Mouse (Mus musculus) heart, embryonic 11.5 days (tissue): Measurements from ENCODE around the gene Smyd4. TPM values are rescaled to one million over a fixed set of nuclear protein-coding genes. Genes with fewer than 3 reads are reported as not detected.
A peak's percentile ranks its signal among the peaks of the same experiment; 100 is the strongest.

ENCODE experiments used
- ATAC-seq: fragments of 200-750 bp; cut with Nextera tagmentation; replicated peaks from 2 replicates; pipeline ENCODE4 v1.8.0; 2017; ENCODE audit warnings: moderate library complexity; ENCODE audit not compliant: insufficient number of reproducible peaks, low FRiP score, low TSS enrichment
- H3K27ac ChIP-seq: fragments of 300-500 bp; sonication (generic); 2 replicates; pipeline ENCODE4 v1.5.1; 2014; ENCODE audit warnings: mild to moderate bottlenecking, low read depth, low read length
- H3K27me3 ChIP-seq: fragments of 300-500 bp; sonication (generic); 2 replicates; pipeline ENCODE4 v1.6.1; 2014; ENCODE audit warnings: mild to moderate bottlenecking, low read length, mixed read lengths; ENCODE audit not compliant: control insufficient read depth, insufficient read depth
- H3K36me3 ChIP-seq: fragments of 300-500 bp; sonication (generic); 2 replicates; pipeline ENCODE4 v1.6.1; 2014; ENCODE audit warnings: mild to moderate bottlenecking, low read length, moderate library complexity, mixed read lengths; ENCODE audit not compliant: control insufficient read depth, insufficient read depth
- H3K4me1 ChIP-seq: fragments of 300-500 bp; sonication (generic); 2 replicates; pipeline ENCODE4 v1.6.1; 2014; ENCODE audit warnings: low read length; ENCODE audit not compliant: control insufficient read depth, insufficient read depth
- H3K4me2 ChIP-seq: fragments of 300-500 bp; sonication (generic); 2 replicates; pipeline ENCODE4 v1.6.1; 2014; ENCODE audit warnings: mild to moderate bottlenecking, moderate library complexity
- H3K4me3 ChIP-seq: fragments of 300-500 bp; sonication (generic); 2 replicates; pipeline ENCODE4 v1.5.1; 2014; ENCODE audit warnings: low read depth, low read length
- H3K9ac ChIP-seq: fragments of 300-500 bp; sonication (generic); 2 replicates; pipeline ENCODE4 v1.6.1; 2014; ENCODE audit warnings: mild to moderate bottlenecking, low read depth, low read length, moderate library complexity
- H3K9me3 ChIP-seq: fragments of 300-500 bp; sonication (generic); replicated peaks from 2 replicates; pipeline ENCODE4 v1.6.1; 2016; ENCODE audit warnings: low read length; ENCODE audit not compliant: control insufficient read depth
- WGBS: fragments of 180-500 bp; shearing (Covaris S2); extraction: QIAGEN DNeasy Blood & Tissue Kit; methylation state at CpG from one replicate; pipeline ENCODE4 v1.1.7; 2014; ENCODE audit not compliant: insufficient replicate concordance; 5-methylcytosine and 5-hydroxymethylcytosine counted together
- polyA plus RNA-seq: library from polyadenylated mRNA; unstranded; fragments of >200 nt; fragmentation: Nextera tagmentation; extraction: Ambion mirVana; gene quantifications from 2 replicates; pipeline ENCODE4 v1.2.1, GENCODE M21; 2014

Gene Smyd4
- polyA plus RNA-seq, 1 experiment from 2014 or later, result 12.3 TPM

DNA sequence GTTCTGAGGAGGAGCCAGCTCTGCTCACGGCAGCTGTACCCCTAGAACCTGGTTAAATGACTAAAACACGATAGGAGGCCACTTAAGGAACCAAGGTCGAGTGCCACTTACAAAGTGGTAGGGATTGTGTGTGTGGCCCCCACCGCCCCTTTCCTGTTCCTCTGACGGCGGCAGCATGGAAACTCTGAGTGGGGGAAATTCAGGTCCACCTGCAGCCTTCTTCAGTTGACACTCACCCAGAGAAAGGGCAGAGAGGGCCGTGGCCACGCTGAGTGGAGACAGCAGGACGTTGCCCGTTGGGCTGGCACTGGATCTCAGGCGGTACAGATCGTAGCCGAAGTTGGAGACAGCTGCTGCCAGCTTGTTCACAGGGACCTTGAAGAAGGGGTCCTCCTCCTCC lies 67.8 kb downstream of the Smyd4 start:
- Histone ChIP-seq H3K36me3 (no peaks in the 10 kb centered on the region), H3K9ac (no peak overlapping the region), H3K4me3 (no peak overlapping the region), H3K27me3 (no peaks in the 10 kb centered on the region), H3K4me2 (no peak overlapping the region), H3K9me3 (no peaks in the 10 kb centered on the region), H3K27ac (no peak overlapping the region), H3K4me1 (0 out of 2 replicates have a peak, but pooled peaks cover 3% of the 10 kb centered on the region)
- WGBS, result 77% methylated on average over 13 of the region's 13 CpGs
- ATAC-seq, result no peak

DNA sequence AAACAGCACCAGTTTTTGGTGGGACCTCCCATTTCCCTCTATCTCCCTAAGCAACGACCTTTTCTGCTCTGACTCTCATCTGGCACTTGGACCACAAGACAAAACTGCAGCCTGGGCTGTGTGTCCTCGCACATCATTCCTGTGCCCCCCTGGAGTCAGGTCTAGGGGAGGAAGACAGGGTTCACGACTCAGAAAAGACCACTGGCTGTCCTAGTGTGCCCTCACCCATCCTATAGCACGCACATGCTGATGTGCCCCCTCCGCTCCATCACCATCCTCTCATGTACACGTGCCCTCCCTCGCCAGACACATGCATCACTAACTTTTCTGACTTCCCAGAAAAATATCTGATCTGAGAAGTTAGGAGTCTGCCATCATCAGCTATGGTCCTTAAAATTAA lies 71.8 kb downstream of the Smyd4 start:
- H3K9me3 ChIP-seq, result no peaks in the 10 kb centered on the region
- H3K4me3 ChIP-seq, result no peak overlapping the region
- ATAC-seq, result no peak
- no peak overlapping the region for H3K27ac ChIP-seq
- no peaks in the 10 kb centered on the region for H3K36me3 ChIP-seq
- no peaks in the 10 kb centered on the region for H3K27me3 ChIP-seq
- no peak overlapping the region for H3K9ac ChIP-seq
- H3K4me2 ChIP-seq, result no peak overlapping the region
- 78% methylated on average over 7 of the region's 7 CpGs for WGBS
- peaks cover 10% of the 10 kb centered on the region; the same call in 1 of the 2 replicates for H3K4me1 ChIP-seq

DNA sequence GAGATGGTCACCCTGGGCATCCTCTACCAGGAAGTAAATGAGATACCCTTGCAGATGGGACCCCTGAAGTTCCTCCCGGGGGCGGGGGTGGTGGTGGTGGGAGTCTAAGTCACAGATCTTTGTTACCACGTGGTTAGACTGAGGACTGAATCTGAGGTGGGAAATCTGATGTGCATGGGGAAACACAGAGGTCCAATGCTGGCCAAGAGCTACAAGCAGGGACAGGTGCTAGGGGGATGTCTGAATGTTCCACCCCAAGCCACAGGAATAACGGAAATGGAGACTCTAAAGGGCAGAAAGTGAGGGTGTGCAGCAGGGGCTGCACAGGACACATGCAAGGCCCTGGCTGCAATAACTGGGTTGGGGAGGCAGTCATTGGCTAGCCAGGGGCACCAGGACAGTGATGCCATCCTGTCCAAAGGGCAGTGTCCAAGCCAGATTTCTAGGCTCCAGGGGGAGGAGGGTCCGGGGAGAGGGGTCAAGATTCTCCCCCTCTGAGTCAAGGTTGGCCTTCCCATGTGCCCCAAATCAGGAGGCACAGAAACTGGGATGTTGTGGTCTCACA lies 72.7 kb downstream of the Smyd4 start:
- Histone ChIP-seq H3K4me3 (no peak overlapping the region), H3K9ac (peak overlapping the region; percentile 1; the same call in 1 of the 2 replicates), H3K4me1 (peaks cover 9% of the 10 kb centered on the region; the same call in 1 of the 2 replicates), H3K27ac (no peak overlapping the region), H3K36me3 (no peaks in the 10 kb centered on the region), H3K4me2 (peak overlapping the region; percentile 42; the same call in 1 of the 2 replicates), H3K27me3 (no peaks in the 10 kb centered on the region), H3K9me3 (no peaks in the 10 kb centered on the region)
- 67% methylated on average over 5 of the region's 5 CpGs for WGBS
- no peak for ATAC-seq

DNA sequence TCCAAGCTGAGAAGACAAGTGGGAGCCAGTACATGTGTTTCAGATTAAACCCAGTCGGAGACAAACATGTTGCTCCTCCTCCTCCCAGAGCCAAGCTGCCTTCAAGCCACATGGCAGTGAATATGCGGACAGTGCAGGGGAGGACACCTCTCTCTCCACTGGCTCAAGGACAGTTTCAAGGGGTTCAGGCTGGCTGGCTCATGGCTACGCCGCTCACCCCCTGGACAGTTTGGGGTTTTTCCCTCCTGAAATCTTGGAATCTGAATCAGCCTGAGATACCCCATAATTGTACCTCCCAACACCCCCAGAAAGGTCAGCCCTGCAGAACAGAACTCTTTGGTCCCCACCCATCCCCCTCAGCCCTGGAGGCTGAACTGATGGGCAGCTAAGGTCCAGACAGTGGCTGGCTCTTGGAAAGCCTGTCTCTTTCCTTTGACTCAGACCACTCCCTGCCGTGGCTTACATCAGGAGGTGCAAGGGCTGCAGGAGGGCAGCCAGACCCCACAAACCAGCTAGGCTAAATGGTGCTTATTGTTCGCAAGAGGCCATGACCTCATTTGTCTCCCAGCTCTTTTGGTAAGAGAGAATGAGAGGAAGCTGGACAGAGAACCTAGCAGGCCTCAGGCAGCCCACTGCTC lies 73.3 kb downstream of the Smyd4 start:
- Histone ChIP-seq H3K4me1 (peaks cover 7% of the 10 kb centered on the region; the same call in 1 of the 2 replicates), H3K27ac (peak overlapping the region; percentile 41; the same call in 1 of the 2 replicates), H3K27me3 (no peaks in the 10 kb centered on the region), H3K4me2 (peak overlapping the region; percentile 42), H3K9me3 (no peaks in the 10 kb centered on the region), H3K9ac (peak overlapping the region; percentile 1), H3K4me3 (peak overlapping the region; percentile 16), H3K36me3 (no peaks in the 10 kb centered on the region)
- 51% methylated on average over 6 of the region's 6 CpGs for WGBS
- ATAC-seq, result no peak; the same call in 1 of the 2 replicates

DNA sequence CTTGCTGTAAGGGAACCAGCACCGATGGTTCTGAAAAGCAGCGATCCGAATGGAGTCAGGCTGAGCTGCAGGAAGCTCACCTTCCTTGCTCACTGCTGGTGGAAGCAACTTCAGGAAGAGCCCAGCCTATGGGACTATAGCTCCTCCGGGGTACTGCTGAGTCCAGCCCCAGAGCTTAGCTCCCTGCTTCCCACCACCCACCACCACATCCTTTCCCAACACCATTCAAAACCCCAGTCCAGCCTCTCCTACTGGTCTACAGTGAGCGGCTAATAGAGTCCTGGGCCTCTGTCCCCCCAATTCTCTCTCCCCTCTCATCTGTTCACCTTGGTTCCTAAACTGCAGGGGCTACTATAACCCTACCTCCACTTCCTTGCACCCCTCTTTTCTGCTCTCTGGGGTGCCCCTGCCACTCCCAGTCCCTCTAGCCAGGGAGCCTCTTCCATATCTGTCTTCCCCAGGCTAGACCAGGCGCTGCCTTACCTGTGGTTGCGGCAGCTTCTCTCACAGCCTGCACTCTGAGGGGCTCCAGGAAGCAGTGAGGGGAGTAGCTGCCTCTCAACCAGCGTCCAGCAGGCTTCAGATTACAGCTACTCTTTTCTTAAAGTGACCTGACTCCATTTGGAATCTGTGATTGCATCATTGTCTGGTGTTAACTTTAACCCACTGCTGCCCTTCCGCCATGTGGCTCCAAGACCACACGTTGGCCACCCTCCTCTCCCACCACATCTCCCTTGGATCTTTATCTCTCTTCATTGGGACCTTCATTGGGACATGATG lies 74.0 kb downstream of the Smyd4 start, which contains the start of gene Serpinf1:
Gene Serpinf1, minus strand, starts transcription at position 689 of the 780 bp plus-strand sequence.
- Histone ChIP-seq H3K27ac (peak within 1 kb of the TSS; percentile 41; the same call in 1 of the 2 replicates), H3K36me3 (no peaks in the 10 kb centered on the region), H3K9me3 (no peaks in the 10 kb centered on the region), H3K27me3 (no peaks in the 10 kb centered on the region), H3K9ac (peak within 1 kb of the TSS; percentile 1; the same call in 1 of the 2 replicates), H3K4me1 (peaks cover 7% of the 10 kb centered on the region; the same call in 1 of the 2 replicates), H3K4me2 (peak within 1 kb of the TSS; percentile 42), H3K4me3 (peak within 1 kb of the TSS; percentile 16)
- 33% methylated on average over 10 of the region's 10 CpGs for WGBS
- ATAC-seq, result no peak

DNA sequence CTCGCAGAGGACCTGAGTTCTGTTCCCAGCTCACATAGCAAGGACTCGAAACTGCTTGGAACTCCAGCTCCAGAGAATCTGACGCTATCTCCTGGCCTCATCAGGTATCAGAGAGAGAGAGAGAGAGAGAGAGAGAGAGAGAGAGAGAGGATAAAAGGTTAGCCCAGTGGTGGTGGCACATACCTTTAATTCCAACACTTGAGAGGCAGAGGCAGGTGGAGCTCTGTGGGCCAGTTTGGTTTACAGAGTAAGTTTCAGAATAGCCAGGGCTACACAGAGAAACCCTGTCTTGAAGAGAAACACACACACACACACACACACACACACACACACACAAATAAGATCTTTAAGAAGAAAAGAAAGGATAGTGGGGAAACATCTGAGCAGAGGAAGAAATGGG lies 74.9 kb downstream of the Smyd4 start:
- Histone ChIP-seq H3K4me1 (peaks cover 7% of the 10 kb centered on the region; the same call in 1 of the 2 replicates), H3K4me2 (no peak overlapping the region), H3K9me3 (no peaks in the 10 kb centered on the region), H3K4me3 (no peak overlapping the region), H3K36me3 (no peaks in the 10 kb centered on the region), H3K9ac (no peak overlapping the region), H3K27me3 (no peaks in the 10 kb centered on the region), H3K27ac (no peak overlapping the region)
- WGBS, result 87% methylated on average over 3 of the region's 3 CpGs
- ATAC-seq, result no peak

DNA sequence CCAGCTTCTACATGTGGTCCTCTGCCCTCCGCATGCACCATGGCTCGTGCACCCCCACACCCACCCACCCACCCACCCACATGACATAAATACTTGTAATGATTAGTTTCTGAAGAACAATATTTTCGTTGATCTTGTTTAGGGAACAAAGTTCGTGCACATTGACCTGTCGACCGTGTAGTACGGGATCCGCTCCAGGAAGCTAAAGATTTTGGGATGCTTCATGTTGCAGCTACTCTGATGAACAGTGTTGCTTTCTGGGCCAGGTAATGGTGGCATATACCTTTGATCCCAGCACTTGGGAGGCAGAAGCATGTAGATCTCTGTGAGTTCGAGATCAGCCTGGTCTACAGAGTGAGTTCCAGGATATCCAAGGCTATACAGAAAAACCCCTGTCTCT lies 75.8 kb downstream of the Smyd4 start:
- ATAC-seq, result no peak
- WGBS, result 85% methylated on average over 9 of the region's 9 CpGs
- no peak overlapping the region for H3K9ac ChIP-seq
- no peaks in the 10 kb centered on the region for H3K9me3 ChIP-seq
- no peaks in the 10 kb centered on the region for H3K27me3 ChIP-seq
- H3K4me3 ChIP-seq, result no peak overlapping the region
- no peak overlapping the region for H3K4me2 ChIP-seq
- H3K36me3 ChIP-seq, result no peaks in the 10 kb centered on the region
- no peak overlapping the region for H3K27ac ChIP-seq
- peaks cover 7% of the 10 kb centered on the region; the same call in 1 of the 2 replicates for H3K4me1 ChIP-seq

DNA sequence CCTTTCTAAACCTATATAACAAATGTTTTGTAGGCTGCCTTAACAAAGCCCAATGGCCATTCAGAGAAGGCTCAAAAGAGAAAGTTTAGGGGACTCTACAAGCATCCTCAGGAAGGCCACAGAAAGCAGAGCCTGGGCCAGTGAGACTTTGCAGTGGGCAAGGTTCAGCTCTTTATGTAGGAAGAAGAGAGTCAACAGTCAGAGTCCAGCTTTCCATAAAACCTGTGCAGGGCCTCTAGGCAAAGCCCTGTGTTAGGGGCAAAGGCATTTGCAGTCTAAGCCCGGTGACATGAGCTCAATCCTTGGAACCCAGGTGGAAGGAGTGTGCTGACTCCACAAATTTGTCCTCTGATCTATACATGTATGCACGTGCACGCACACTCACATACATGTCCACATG lies 76.2 kb downstream of the Smyd4 start:
- no peak for ATAC-seq

More for the DNA sequence above, 76.2 kb downstream of the Smyd4 start:
- no peak overlapping the region for H3K4me3 ChIP-seq
- H3K27ac ChIP-seq, result no peak overlapping the region
- H3K4me1 ChIP-seq, result peaks cover 7% of the 10 kb centered on the region; the same call in 1 of the 2 replicates
- H3K9me3 ChIP-seq, result no peaks in the 10 kb centered on the region
- H3K36me3 ChIP-seq, result no peaks in the 10 kb centered on the region
- no peaks in the 10 kb centered on the region for H3K27me3 ChIP-seq
- 84% methylated on average over 3 of the region's 3 CpGs for WGBS
- no peak overlapping the region for H3K9ac ChIP-seq
- H3K4me2 ChIP-seq, result no peak overlapping the region
